Mouse (Mus musculus) mouse embryonic stem cell (cell line): Measurements from ENCODE around the gene Pofut1.
"Not testable (repeated sequence)": the region's sequence is repeated elsewhere in the genome, so short reads cannot be mapped to it uniquely, and the experiment has no call there.

ENCODE experiments used
- in situ Hi-C, 2 experiments: fragments of 300-500 bp; cut with MboI; formaldehyde crosslinking; loops; 1 replicate in 1 of 2; 3 replicates in 1 of 2; pipeline ENCODE4 v1.14.3; 2019 to 2020; ENCODE audit warnings: low sequenced_read_pairs in 2 of 2, low pct_unique_long_range_greater_than_20kb in 1 of 2, mixed read lengths in 1 of 2; ENCODE audit not compliant: unreplicated experiment in 1 of 2

Pofut1 gene

GRCm38 (mm10) chr2:153275577-153275976 lies 34.2 kb downstream of the Pofut1 start:
- in situ Hi-C loops = not testable (repeated sequence)

- in situ Hi-C loops = no loop called here
These were observed 35.1 kb downstream of the Pofut1 start for GRCm38 (mm10) chr2:153276440-153276839.

GRCm38 (mm10) chr2:153276846-153277245 lies 35.5 kb downstream of the Pofut1 start:
- in situ Hi-C loops = not testable (repeated sequence)

GRCm38 (mm10) chr2:153278357-153278756 lies 37.0 kb downstream of the Pofut1 start:
- in situ Hi-C loops = no loop called here

GRCm38 (mm10) chr2:153283919-153284318 lies 42.6 kb downstream of the Pofut1 start:
- in situ Hi-C loops = no loop called here

- in situ Hi-C loops = no loop called here
These were observed 45.2 kb downstream of the Pofut1 start for GRCm38 (mm10) chr2:153286524-153286923.

- in situ Hi-C loops = no loop called here
These were observed 46.5 kb downstream of the Pofut1 start for GRCm38 (mm10) chr2:153287835-153288234.

GRCm38 (mm10) chr2:153290938-153291928 lies 49.9 kb downstream of the Pofut1 start, which contains the start of gene Kif3b:
Gene Kif3b (plus strand): TSS chr2:153291413.
- in situ Hi-C loops = no loop called here

- in situ Hi-C loops = no loop called here
These were observed 51.0 kb downstream of the Pofut1 start for GRCm38 (mm10) chr2:153292305-153292861.

- in situ Hi-C loops = no loop called here
These were observed 53.9 kb downstream of the Pofut1 start for GRCm38 (mm10) chr2:153295196-153295595.

- in situ Hi-C loops = no loop called here
These were observed 56.4 kb downstream of the Pofut1 start for GRCm38 (mm10) chr2:153297771-153298170.

- in situ Hi-C loops = no loop called here
These were observed 57.1 kb downstream of the Pofut1 start for GRCm38 (mm10) chr2:153298460-153298859.

GRCm38 (mm10) chr2:153298863-153299262 lies 57.5 kb downstream of the Pofut1 start:
- in situ Hi-C loops = no loop called here

GRCm38 (mm10) chr2:153301123-153301522 lies 59.8 kb downstream of the Pofut1 start:
- in situ Hi-C loops = no loop called here

- in situ Hi-C loops = no loop called here
These were observed 63.9 kb downstream of the Pofut1 start for GRCm38 (mm10) chr2:153305240-153305639.

- in situ Hi-C loops = no loop called here
These were observed 67.3 kb downstream of the Pofut1 start for GRCm38 (mm10) chr2:153308586-153308985.

- in situ Hi-C loops = no loop called here
These were observed 67.8 kb downstream of the Pofut1 start for GRCm38 (mm10) chr2:153309106-153309505.

GRCm38 (mm10) chr2:153310228-153310627 lies 68.9 kb downstream of the Pofut1 start:
- in situ Hi-C loops = no loop called here

- in situ Hi-C loops = no loop called here
These were observed 71.6 kb downstream of the Pofut1 start for GRCm38 (mm10) chr2:153312884-153313283.

GRCm38 (mm10) chr2:153318408-153318807 lies 77.1 kb downstream of the Pofut1 start:
- in situ Hi-C loops = no loop called here
